Mouse (Mus musculus) v-Abl transformed pro-B cells (cell line): ENCODE measurements around the gene Ralgps2.

Experiments
- in situ Hi-C, 2 experiments: fragments of 400-800 bp; cut with MboI; formaldehyde crosslinking; loops; one replicate each; pipeline ENCODE4 v1.15.1; 2025; ENCODE audit not compliant: unreplicated experiment in 2 of 2

Gene Ralgps2

DNA sequence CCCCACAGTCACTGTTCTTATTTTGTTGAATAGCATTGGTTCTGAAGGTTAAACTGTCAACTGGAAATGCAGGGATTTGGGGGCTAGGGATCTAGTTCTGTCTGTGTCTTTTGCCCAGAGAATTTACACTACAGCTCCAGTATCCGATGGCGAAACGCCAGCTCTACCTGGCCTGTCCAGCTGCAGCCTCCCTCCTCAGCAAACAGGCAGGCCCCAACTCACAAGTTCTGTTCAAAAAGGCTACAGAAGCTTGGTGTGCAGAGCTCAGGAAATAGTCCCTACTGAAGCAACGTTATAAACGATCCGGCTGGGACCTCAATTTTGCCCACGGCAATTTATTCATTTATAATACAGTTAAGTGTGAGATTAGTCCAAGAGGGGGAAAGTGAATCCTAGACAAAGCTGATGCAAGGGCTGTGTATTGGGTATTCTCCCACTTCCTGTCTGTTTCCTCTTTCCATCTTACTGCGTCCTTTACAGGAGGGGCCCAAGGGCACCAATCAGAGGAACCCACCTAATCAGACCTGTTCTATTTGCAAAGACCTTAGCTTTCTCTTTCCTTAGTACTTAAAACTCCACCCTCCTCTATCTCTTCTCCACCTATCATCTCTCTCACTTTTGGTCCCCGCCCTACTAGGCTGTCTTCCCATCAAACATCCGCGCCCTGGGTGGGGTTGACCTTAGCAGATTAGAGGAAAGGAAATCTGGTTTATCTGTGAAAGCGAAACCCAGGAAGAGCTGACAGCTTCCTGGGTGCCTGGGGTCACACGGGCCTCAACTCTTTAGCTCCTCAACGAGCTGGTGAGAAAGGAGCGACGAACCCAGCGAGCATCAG is 16.7 kb upstream of the Ralgps2 start:
- in situ Hi-C loops, result no loop called here

DNA sequence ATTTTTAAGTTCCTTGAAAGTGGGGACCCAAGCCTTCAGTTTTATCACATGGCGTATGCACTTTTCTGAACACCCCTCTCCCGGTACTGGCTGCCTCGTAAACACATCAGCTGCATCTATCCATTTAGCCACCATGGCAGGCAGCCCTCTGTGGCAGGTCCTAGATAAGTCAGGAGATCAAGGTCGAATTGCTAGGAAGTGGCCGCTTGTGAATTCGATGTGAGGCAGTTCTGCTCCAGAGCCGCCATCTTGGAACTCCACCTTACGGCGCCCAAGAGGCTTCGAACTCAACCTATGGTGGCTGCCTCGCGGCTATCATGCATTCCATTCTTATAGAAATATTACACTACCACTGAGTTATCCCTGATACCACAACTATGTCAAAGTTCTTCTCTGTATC is 14.8 kb upstream of the Ralgps2 start:
- in situ Hi-C loops, result no loop called here

DNA sequence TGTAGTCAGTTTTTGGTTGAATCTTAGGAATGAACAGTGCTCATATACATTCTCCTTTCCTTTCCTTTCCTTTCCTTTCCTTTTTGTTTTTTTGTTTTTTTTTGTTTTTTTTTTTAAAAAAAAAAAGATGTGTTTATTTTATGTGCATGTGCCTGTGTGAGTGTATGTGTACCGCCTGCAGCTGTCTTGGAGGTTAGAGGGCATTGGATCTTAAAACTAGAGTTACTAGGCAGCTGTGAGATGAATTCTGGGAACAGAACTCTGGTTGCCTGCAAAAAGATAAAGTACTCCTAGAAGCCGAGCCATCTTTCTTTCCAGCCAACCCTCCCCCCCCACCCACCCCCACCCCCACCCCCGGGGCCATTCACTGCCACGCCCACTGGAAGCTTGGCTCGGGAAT is 10.9 kb upstream of the Ralgps2 start:
- in situ Hi-C loops, result no loop called here

DNA sequence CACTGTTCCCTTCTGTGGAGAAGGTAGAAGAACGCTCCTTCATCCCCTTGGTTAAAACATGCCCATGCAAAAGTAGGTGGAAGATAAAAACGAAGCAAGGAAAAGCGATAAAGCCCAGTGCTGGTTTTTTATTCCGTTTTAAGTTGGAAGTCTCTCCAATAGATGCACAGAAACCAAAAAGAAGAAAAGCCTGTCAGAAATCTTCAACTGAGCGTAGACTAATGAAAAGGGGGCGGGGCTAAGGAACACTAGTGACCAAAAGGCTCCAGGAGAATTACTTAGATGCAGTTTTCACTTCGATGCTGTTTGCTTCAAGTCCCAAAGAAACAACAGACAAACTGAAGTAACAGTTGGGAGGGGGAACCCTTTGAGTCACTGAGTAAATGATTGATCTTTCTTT is 1.2 kb upstream of the Ralgps2 start:
- in situ Hi-C loops, result loop anchor here (5.0 to 10.0 kb wide), 2 partner anchors 47 to 114 kb away; no protein-coding TSS in a partner anchor

DNA sequence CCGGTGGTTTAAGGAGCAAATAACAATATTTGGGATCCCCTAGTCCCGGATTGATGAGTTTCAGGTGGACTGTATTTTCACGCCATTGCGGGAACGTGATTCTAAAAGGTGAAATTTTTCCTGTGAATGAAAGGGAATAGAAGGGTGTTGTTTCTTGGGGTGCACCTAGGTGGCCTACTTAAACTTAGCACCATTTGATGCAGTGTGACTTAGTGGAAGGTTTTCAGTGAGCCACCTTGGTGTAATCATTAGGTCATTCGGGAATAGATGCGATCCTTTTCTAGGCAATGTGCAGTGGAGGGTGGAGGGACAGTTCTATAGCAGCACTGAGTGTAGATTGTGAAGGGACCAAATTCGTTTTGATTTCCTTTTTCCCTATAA is 706 bp upstream of the Ralgps2 start:
- in situ Hi-C loops, result loop anchor here (5.0 to 10.0 kb wide), 2 partner anchors 47 to 115 kb away; no protein-coding TSS in a partner anchor

GRCm38 (mm10) chr1:156938705-156939242 is 652 bp downstream of the Ralgps2 start:
- in situ Hi-C loops, result no loop called here

DNA sequence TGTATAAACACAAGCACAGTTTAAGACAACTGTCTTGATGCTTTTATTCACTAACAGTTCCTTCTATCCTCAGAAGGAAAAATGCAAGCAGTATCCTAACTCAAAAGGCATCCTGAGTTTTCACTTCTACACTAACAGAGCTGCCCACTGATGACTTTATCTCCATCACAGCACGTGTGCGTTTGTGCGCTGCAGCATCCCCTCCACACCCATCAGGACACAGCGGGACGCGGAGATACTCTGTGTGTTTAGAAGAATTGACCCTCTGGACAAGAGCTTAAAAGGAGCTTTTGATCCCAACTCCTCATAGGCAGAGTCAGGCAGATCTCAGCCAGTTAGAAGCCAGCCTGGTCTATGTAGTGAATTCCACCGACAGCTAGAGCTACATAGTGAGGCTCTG is 2.0 kb downstream of the Ralgps2 start:
- in situ Hi-C loops, result no loop called here

GRCm38 (mm10) chr1:156933712-156934111 is 5.7 kb downstream of the Ralgps2 start:
- in situ Hi-C loops, result no loop called here

GRCm38 (mm10) chr1:156932036-156932774 is 7.2 kb downstream of the Ralgps2 start:
- in situ Hi-C loops, result no loop called here

DNA sequence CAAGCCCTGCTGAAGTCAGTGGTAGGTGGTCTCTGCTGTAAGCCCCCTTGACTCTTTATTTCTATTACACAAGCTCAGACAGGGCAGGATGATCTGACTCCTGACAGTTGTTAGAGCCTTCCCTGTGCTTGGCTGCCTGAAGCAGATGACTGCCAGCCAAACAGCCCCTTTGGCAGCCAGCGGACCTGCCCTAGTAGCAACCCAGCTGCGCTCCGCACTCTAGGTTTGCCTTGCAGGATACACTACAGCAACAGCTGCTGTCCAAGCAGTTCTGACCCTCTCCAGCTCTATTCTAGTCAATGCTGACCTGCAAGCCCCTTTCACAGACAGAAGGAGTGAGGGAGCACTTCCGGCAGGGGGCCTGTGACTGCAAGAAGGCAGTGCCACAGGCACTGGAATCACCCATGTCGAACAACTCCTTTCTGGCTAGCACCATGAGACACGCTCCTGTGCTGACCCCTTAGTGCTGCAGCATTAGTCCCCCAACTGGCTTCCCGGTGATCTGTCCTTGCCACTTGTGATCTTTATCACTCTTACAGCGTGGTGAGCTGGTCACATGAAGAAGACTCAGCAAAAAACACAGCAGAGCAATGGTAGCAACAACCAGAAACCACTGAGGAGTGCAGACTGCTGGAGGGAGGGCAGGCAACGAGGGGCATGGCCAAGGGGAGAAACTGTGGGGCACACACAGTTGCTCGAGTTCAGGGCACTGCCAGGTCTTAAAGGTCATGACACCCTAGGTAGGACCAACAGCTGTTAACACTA is 8.1 kb downstream of the Ralgps2 start:
- in situ Hi-C loops, result no loop called here

GRCm38 (mm10) chr1:156930263-156930662 is 9.2 kb downstream of the Ralgps2 start:
- in situ Hi-C loops, result no loop called here

- in situ Hi-C loops, result no loop called here
Observed at GRCm38 (mm10) chr1:156928255-156928654, 11.2 kb downstream of the Ralgps2 start.

DNA sequence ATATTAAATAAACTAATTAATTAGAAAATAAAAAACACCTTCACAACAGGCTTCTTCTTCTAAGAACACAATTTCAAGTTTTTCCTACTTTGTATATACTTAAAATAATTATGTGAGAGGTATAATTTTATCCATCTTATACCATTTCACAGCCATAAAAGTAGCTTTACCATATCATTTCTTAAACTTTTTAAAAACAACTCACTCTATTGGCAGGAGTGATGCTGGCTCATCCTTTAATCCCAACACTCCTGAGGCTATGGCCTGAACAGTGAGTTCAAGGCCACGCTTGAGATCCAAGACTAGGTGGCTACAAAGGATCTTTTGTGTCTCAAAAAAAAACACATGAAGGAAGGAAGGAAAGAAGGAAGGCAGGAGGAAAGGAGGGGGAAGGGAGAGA is 15.9 kb downstream of the Ralgps2 start:
- in situ Hi-C loops, result loop anchor here (25.0 kb wide), 2 partner anchors 364 to 511 kb away; partner anchors contain the start of gene Axdnd1 (in 1 of the 2)

DNA sequence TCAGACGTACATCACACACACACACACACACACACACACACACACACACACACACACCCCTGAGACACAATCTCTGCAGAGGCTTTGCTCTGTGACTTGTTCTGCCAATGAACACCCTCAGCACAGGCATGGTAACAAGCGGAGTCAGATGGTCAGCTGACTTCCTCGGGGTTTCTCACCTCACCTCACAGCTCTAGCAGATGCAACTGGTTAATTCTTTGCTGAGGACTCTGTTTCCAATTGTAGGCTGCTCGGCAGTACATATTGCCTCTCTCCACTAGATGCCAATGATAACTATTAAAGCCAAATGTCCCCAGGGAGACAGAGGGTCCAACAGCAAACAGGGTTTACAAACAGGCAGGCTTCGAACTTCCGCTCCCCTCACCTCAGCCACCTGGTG is 16.5 kb downstream of the Ralgps2 start:
- in situ Hi-C loops, result loop anchor here (25.0 kb wide), 2 partner anchors 364 to 511 kb away; partner anchors contain the start of gene Axdnd1 (in 1 of the 2)

GRCm38 (mm10) chr1:156921290-156921994 is 18.0 kb downstream of the Ralgps2 start:
- in situ Hi-C loops, result loop anchor here (25.0 kb wide), 2 partner anchors 366 to 509 kb away; partner anchors contain the start of gene Axdnd1 (in 1 of the 2)

- in situ Hi-C loops, result loop anchor here (5.0 to 25.0 kb wide), 6 partner anchors 65 to 505 kb away; partner anchors contain the start of gene Axdnd1 (in 1 of the 2)
Observed at GRCm38 (mm10) chr1:156917460-156917859, 22.0 kb downstream of the Ralgps2 start.

- in situ Hi-C loops, result loop anchor here (5.0 to 25.0 kb wide), 6 partner anchors 66 to 504 kb away; partner anchors contain the start of gene Axdnd1 (in 1 of the 2)
Observed at GRCm38 (mm10) chr1:156916361-156916760, 23.1 kb downstream of the Ralgps2 start.

DNA sequence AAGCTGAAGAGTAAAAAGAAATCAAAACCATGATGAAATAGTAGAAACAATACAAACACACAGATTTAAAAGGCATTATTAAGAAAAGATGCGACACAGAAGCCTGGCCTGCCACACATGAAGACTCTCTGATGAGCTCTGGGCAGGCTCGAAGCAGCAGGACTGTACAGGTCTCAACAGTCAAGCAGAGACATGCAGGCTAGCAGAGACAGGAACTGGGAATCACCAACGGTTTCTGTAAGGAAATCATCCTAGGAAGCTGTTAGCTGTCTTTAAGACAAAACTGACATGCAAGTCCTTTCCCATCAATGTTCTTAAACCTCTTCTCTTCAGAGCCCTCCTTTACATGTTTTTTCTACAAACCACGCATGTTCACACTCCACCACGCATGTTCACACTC is 24.5 kb downstream of the Ralgps2 start:
- in situ Hi-C loops, result loop anchor here (5.0 to 25.0 kb wide), 6 partner anchors 67 to 503 kb away; partner anchors contain the start of gene Axdnd1 (in 1 of the 2)

GRCm38 (mm10) chr1:156913190-156913589 is 26.2 kb downstream of the Ralgps2 start:
- in situ Hi-C loops, result loop anchor here (25.0 kb wide), 2 partner anchors 374 to 501 kb away; partner anchors contain the start of gene Axdnd1 (in 1 of the 2)
